Mouse (Mus musculus) hindbrain, embryonic 15.5 days (tissue): Measurements from ENCODE around the gene Tmem245. TPM values are rescaled to one million over a fixed set of nuclear protein-coding genes. Genes with fewer than 3 reads are reported as not detected.
"Not testable (repeated sequence)": the region's sequence is repeated elsewhere in the genome, so short reads cannot be mapped to it uniquely, and the experiment has no call there.

ENCODE experiments used
- ATAC-seq: fragments of 200-750 bp; cut with Nextera tagmentation; 2 replicates; pipeline ENCODE4 v1.8.0; 2017; ENCODE audit warnings: low read depth, moderate number of reproducible peaks, moderate TSS enrichment; ENCODE audit not compliant: low FRiP score
- H3K27ac ChIP-seq: fragments of 300-500 bp; sonication (generic); replicated peaks from 2 replicates; pipeline ENCODE4 v1.5.1; 2015; ENCODE audit warnings: mild to moderate bottlenecking, inconsistent platforms
- H3K27me3 ChIP-seq: fragments of 300-500 bp; sonication (generic); 2 replicates; pipeline ENCODE4 v1.6.1; 2015; ENCODE audit warnings: control low read depth, inconsistent platforms
- H3K36me3 ChIP-seq: fragments of 300-500 bp; sonication (generic); 2 replicates; pipeline ENCODE4 v1.6.1; 2015; ENCODE audit warnings: control low read depth, inconsistent platforms
- H3K4me1 ChIP-seq: fragments of 300-500 bp; sonication (generic); replicated peaks from 2 replicates; pipeline ENCODE4 v1.6.1; 2015; ENCODE audit warnings: control low read depth, inconsistent platforms
- H3K4me2 ChIP-seq: fragments of 300-500 bp; sonication (generic); 2 replicates; pipeline ENCODE4 v1.6.1; 2015; ENCODE audit warnings: moderate library complexity, mild to moderate bottlenecking, inconsistent platforms
- H3K4me3 ChIP-seq: fragments of 300-500 bp; sonication (generic); 2 replicates; pipeline ENCODE4 v1.5.1; 2015; ENCODE audit warnings: mild to moderate bottlenecking, inconsistent platforms
- H3K9ac ChIP-seq: fragments of 300-500 bp; sonication (generic); 2 replicates; pipeline ENCODE4 v1.6.1; 2015; ENCODE audit warnings: inconsistent platforms
- H3K9me3 ChIP-seq: fragments of 300-500 bp; sonication (generic); 2 replicates; pipeline ENCODE4 v1.6.1; 2016; ENCODE audit warnings: control low read depth, inconsistent platforms
- WGBS: fragments of 180-500 bp; shearing (Covaris S2); methylation state at CpG from one replicate; pipeline ENCODE4 v1.1.7; 2015; 5-methylcytosine and 5-hydroxymethylcytosine counted together
- polyA plus RNA-seq: library from polyadenylated mRNA; unstranded; fragments of >200 nt; fragmentation: Nextera tagmentation; extraction: Ambion mirVana; gene quantifications from 2 replicates; pipeline ENCODE4 v1.2.1, GENCODE M21; 2015

Gene Tmem245
- polyA plus RNA-seq, 1 experiment from 2014 or later = 9.4 TPM

DNA sequence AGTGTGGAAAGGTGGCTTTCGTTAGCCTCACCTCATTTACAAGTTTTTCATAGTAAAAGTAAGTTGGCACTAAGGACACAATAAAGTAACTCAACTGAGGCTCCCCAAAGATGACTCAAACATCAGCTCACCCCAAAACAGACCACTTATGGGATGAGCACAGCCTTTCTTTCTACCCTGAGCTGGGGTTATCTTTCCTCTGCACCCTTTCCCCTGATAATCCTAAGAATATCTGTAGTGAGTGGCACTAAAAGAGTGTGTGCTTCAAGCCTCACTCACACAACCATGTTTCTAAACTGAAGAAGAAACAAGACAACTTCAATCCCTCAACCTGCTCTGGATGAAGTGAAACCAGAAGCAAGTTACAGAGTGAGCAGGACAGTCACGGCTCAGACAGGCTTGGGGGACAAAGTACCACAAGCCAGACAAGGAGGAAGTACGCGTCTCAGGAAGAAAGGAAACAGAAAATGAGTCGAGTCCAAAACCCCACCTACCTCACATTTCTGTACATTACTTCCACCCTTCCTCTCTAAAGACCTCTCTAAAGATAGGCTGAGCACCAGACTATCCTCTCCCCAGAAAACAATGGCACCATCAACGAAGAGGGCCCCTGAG lies 54.6 kb downstream of the Tmem245 start:
- no peaks in the 10 kb centered on the region for H3K9me3 ChIP-seq
- H3K4me2 ChIP-seq = no peak overlapping the region
- no peak overlapping the region for H3K9ac ChIP-seq
- 0 out of 2 replicates have a peak, but pooled peaks cover 8% of the 10 kb centered on the region for H3K36me3 ChIP-seq
- ATAC-seq = no peak
- H3K27ac ChIP-seq = no peak overlapping the region
- WGBS = 91% methylated on average over 6 of the region's 6 CpGs
- no peaks in the 10 kb centered on the region for H3K4me1 ChIP-seq
- no peak overlapping the region for H3K4me3 ChIP-seq
- H3K27me3 ChIP-seq = no peaks in the 10 kb centered on the region

DNA sequence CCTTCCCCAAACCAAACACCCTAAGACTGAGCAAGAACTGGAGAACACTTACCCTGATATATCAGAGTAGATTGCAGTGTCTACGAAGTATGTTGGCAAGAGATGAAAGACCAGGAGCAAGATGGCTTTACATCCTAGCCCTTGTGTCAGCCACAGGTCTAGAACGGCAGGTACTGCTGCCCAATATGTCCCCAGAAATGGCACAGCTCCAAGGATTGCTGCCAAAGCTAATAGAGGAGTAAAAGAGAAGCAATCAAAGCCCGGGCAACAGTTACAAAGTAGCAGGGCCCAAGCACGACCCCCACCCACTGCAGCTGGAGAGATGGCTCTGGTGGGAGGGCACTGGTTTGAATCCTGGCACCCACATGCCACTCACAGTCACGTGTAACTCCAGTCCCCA lies 58.8 kb downstream of the Tmem245 start:
- ATAC-seq = no peak
- WGBS = 74% methylated on average over 5 of the region's 5 CpGs
- Histone ChIP-seq H3K9me3 (no peaks in the 10 kb centered on the region), H3K36me3 (peaks cover 16% of the 10 kb centered on the region), H3K4me2 (no peak overlapping the region), H3K27ac (no peak overlapping the region), H3K9ac (no peak overlapping the region), H3K4me3 (no peak overlapping the region), H3K27me3 (no peaks in the 10 kb centered on the region), H3K4me1 (no peaks in the 10 kb centered on the region)

DNA sequence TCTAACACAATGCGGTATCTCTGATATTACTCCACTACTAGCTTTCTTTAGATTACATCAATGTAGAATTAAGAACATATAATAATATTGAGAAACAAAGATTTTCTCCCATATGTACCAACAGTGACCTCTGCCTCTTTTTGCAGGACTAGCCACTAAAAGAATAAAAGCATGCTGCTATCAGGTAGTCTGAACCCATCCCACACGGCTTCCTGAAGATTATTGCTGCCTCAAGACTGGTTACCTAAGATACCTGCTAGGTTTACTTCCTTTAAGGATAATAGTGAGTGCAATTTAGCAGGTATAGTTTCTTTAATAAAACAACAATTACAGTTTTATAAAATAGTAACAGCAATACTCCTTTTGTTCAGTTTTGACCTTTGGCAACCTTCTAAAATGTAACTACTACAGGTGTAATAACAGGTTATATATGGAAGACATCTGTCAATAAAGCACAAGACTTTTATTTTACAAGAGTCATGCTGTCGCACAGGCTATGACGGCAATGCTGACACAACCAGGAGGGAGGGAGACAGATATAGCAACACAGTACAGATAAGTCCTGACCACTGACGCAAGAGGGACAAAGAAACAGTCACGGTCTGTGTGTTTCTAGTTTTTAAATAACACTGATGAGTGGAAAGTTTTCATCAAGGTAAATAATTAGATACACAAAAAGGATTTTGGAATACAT lies 60.8 kb downstream of the Tmem245 start:
- ATAC-seq = no peak
- Histone ChIP-seq H3K4me1 (no peaks in the 10 kb centered on the region), H3K4me3 (no peak overlapping the region), H3K27me3 (no peaks in the 10 kb centered on the region), H3K27ac (no peak overlapping the region), H3K9ac (no peak overlapping the region), H3K36me3 (peaks cover 16% of the 10 kb centered on the region), H3K9me3 (no peaks in the 10 kb centered on the region), H3K4me2 (no peak overlapping the region)
- WGBS = 93% methylated on average over 6 of the region's 6 CpGs

DNA sequence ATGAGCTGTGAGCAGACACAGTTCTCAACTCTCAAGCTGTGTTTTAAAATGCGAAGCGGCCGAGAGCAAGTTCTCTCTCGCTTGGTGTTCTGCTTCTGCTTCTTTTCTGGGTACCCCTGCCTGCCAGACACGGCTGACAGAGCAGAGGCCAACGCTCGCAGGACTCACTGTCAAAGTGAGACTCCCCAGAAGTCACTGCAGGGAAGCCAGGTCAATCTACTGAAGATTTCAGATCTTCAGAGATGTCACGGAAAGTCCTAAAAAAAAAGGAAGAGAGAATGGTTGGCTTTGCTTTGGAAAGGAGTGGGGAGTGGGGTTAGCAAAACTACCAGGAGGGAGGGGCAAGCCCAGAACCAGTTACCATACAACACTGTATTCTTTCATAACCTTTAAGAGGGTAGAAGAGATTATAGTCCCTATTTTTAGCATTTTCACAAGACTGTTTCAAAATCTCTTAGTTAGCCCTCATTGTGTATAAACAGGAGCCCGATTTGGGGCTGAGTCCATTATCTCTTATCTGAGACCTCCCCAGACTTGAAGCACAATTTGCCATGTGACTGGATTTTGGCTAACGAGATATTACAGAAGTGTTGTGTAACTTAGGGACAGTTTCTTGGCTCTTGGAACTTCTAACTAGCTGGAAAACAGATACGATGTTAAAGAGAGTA lies 67.1 kb downstream of the Tmem245 start:
- ATAC-seq = no peak
- H3K4me2 ChIP-seq = no peak overlapping the region
- H3K27ac ChIP-seq = no peak overlapping the region
- H3K36me3 ChIP-seq = peaks cover 8% of the 10 kb centered on the region
- WGBS = 91% methylated on average over 11 of the region's 11 CpGs
- H3K4me1 ChIP-seq = no peaks in the 10 kb centered on the region
- no peaks in the 10 kb centered on the region for H3K9me3 ChIP-seq
- no peak overlapping the region for H3K9ac ChIP-seq
- H3K27me3 ChIP-seq = no peaks in the 10 kb centered on the region
- H3K4me3 ChIP-seq = no peak overlapping the region

DNA sequence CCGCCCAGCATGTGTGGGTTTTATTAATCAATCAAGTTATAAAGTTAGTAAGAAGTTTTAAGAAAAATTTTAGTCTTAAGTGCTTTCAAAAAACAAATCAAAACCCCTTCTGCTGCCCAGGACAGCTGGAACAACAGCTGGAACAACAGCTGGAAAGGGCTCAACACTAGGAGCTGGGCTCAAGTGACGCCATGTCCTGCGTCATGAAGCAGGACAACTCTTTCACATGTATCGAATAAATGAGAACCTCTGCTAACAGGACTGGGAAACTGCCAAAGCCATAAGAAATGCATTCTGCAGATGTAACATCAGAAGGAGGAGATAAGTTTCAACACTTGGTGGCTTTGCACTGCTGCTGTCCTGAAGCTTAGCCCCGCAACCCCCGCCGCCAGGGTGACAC lies 68.3 kb downstream of the Tmem245 start:
- Histone ChIP-seq H3K4me3 (no peak overlapping the region), H3K9ac (no peak overlapping the region), H3K27ac (no peak overlapping the region), H3K9me3 (no peaks in the 10 kb centered on the region), H3K27me3 (no peaks in the 10 kb centered on the region), H3K36me3 (peaks cover 11% of the 10 kb centered on the region), H3K4me1 (no peaks in the 10 kb centered on the region), H3K4me2 (no peak overlapping the region)
- ATAC-seq = no peak
- 97% methylated on average over 7 of the region's 7 CpGs for WGBS

DNA sequence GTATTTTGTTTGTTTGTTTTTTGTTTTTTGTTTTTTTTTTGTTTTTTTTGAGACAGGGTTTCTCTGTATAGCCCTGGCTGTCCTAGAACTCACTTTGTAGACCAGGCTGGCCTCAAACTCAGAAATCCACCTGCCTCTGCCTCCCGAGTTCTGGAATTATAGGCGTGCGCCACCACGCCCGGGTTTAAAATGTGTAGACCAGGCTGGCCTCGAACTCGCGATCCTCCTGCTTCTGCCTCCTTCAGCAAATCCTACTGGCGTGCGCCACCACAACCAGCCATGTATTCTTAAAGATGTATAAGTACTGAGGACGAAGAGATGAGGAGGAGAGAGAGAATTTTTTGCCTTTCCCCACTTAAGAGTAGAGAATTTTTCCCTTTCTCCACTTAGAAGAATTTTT lies 76.7 kb downstream of the Tmem245 start:
- not testable (repeated sequence) for H3K27ac ChIP-seq, H3K9me3 ChIP-seq, H3K9ac ChIP-seq, H3K4me3 ChIP-seq, ATAC-seq, H3K4me2 ChIP-seq, H3K36me3 ChIP-seq, H3K27me3 ChIP-seq, H3K4me1 ChIP-seq
- WGBS = 97% methylated on average over 11 of the region's 11 CpGs

DNA sequence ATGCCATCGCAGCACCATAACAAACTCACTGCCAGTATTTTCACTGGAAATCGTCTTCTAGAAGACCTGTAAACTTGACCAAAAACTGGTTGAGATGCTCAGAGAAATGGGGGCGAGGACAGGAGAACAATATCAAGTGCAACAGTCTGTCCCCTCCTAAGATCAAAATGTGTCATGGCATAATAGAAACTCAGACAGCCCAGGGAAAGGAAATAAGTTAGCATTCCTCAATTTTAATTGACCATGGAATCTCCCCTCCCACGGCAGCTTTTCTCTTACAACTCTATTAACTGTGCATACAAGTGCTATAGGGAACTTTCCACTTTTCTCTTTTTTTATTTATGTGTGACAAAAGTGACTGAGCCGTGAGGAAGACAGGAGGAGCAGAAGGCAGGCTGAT lies 79.5 kb downstream of the Tmem245 start:
- WGBS = 70% methylated on average over 5 of the region's 5 CpGs
- ATAC-seq = no peak
- Histone ChIP-seq H3K9ac (no peak overlapping the region), H3K4me2 (no peak overlapping the region), H3K4me3 (no peak overlapping the region), H3K9me3 (no peaks in the 10 kb centered on the region), H3K36me3 (no peaks in the 10 kb centered on the region), H3K4me1 (peaks cover 18% of the 10 kb centered on the region), H3K27me3 (no peaks in the 10 kb centered on the region), H3K27ac (no peak overlapping the region)

DNA sequence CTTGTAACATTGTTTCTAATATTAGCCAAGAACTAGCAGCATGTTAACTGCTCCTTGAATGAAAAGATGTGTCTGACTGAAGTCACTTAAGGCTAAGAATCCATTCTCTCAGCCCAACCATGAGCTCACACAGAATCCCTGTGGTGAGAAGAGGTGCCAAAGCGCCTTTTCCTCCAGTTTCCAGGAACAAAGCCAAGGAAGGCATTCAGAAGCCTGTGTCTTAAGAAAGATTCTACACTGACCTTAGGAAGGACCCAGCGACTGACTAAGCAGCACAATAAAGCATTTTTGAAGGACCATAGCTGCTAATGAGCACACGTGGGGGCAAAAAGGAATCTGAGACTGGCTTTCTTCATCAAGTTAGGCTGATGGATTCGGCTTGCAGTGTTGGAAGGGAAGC lies 81.3 kb downstream of the Tmem245 start:
- Histone ChIP-seq H3K4me3 (no peak overlapping the region), H3K4me1 (peaks cover 22% of the 10 kb centered on the region), H3K36me3 (no peaks in the 10 kb centered on the region), H3K27me3 (no peaks in the 10 kb centered on the region), H3K9ac (no peak overlapping the region), H3K9me3 (no peaks in the 10 kb centered on the region), H3K4me2 (no peak overlapping the region), H3K27ac (peak overlapping the region; percentile 22)
- 50% methylated on average over 4 of the region's 4 CpGs for WGBS
- ATAC-seq = no peak

DNA sequence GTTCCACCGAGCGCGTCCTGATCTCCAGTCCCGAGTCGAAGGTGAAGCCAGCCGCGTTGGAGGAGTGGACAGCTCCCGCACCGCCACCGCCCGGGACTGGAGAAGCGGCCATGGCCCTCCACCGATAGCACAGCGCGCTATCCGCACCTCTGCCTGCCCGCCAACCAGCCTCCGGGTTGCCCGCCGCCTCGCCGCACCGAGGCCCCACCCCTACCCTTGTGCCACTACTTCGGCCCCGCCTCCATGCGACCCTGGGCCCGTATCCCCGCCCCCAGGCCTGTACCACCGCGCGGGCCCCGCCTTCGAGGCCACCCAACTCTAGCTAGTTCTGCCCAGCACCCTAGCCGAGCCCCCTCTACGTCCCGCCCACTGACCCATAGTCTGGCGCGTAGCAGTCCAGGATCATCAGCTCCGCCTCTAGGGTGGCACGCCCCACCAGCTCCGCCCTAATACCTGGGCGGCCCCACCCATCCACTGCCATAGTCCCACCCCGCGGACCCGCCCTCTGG lies 82.2 kb downstream of the Tmem245 start, which contains the start of gene Ctnnal1:
Ctnnal1 (minus strand) TSS at position 186 of the 509 bp plus-strand sequence.
- H3K27ac ChIP-seq = peak within 1 kb of the TSS; percentile 84
- peak within 1 kb of the TSS; percentile 83 for H3K9ac ChIP-seq
- peak within 1 kb of the TSS; percentile 83 for H3K4me3 ChIP-seq
- peak within 1 kb of the TSS; percentile 73 for H3K4me2 ChIP-seq
- H3K36me3 ChIP-seq = no peaks in the 10 kb centered on the region
- ATAC-seq = peak; percentile 97
- WGBS = under 1% methylated on average over 32 of the region's 45 CpGs
- H3K27me3 ChIP-seq = no peaks in the 10 kb centered on the region
- H3K9me3 ChIP-seq = no peaks in the 10 kb centered on the region
- peaks cover 22% of the 10 kb centered on the region for H3K4me1 ChIP-seq

DNA sequence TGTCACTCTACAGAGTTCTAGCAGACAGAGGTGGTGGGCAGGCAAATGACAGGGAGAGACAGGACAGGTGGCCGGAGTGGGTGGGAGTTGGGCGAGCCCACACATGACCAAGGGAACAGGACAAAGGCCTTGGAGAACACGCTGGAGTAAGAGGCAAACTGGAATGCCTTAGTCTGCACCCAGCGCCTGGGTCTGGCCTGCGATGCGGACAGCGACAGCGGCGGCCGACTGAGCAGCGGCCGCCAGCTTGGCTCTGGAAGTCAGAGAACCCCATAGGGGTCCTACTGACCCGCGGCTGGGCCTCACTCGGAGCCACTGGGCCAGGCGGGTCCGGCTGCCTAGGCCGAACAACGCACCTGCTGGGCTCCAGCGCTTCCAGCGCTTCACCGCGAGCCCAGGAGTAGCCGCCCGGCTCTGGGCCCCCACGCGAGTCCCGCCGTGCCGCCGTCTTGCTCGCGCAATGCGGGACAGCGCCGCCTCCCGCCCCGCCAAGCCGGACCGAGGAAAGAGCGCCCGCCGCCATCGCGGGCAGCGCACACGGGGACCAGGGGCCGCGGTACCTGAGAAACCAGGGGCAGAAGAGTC lies 82.7 kb downstream of the Tmem245 start:
- Histone ChIP-seq H3K4me2 (peak overlapping the region; percentile 73), H3K9me3 (no peaks in the 10 kb centered on the region), H3K4me1 (peaks cover 22% of the 10 kb centered on the region), H3K36me3 (no peaks in the 10 kb centered on the region), H3K4me3 (peak overlapping the region; percentile 83), H3K9ac (peak overlapping the region; percentile 83), H3K27ac (peak overlapping the region; percentile 84), H3K27me3 (no peaks in the 10 kb centered on the region)
- peak; percentile 81 for ATAC-seq
- WGBS = under 1% methylated on average over 45 of the region's 49 CpGs

DNA sequence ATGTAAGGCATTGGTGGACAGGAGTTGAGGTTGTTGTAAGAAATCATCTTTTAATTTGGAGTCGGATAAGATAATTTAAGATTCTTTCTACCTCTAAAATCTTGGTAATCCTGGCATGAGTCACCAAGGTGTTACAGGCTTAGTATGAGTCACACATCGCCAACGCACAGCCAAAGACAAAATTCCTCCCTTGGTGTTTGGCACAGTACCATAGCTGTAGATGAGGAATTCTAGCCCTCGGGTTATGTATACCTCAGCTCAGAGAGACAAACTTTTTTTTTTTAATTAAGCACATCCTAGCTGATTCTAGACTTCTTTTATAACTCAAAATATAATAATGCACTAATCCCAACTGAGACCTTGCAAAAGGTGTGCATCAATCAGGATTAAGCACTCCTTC lies 83.2 kb downstream of the Tmem245 start:
- no peaks in the 10 kb centered on the region for H3K27me3 ChIP-seq
- H3K4me3 ChIP-seq = peak overlapping the region; percentile 83
- peak overlapping the region; percentile 83 for H3K9ac ChIP-seq
- H3K36me3 ChIP-seq = no peaks in the 10 kb centered on the region
- 43% methylated on average over 4 of the region's 4 CpGs for WGBS
- H3K4me1 ChIP-seq = peaks cover 22% of the 10 kb centered on the region
- no peaks in the 10 kb centered on the region for H3K9me3 ChIP-seq
- ATAC-seq = no peak
- H3K4me2 ChIP-seq = peak overlapping the region; percentile 73
- peak overlapping the region; percentile 84 for H3K27ac ChIP-seq

DNA sequence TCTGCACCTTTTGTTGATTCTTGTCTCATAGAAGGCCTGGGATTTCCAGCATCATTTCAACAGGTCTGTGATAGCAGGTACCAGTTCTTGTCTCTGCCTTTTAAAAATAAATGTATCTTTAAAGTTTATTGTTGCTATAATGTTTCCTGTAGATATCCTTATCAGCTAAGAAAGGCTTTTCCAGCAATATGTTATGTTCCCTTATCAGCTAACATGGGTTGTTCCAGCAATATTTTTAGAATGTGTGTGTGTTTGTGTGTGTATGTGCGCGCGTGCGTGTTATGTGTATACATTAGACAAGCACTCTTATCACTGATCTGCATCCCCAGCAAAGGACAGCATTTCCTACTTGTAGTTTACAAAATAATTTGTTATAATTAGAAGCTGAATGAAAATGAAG lies 85.7 kb downstream of the Tmem245 start:
- Histone ChIP-seq H3K4me1 (peaks cover 22% of the 10 kb centered on the region), H3K27me3 (no peaks in the 10 kb centered on the region), H3K4me2 (no peak overlapping the region), H3K9me3 (no peaks in the 10 kb centered on the region), H3K4me3 (no peak overlapping the region), H3K9ac (no peak overlapping the region), H3K36me3 (no peaks in the 10 kb centered on the region), H3K27ac (no peak overlapping the region)
- 97% methylated on average over 4 of the region's 4 CpGs for WGBS
- no peak for ATAC-seq
